ENCODE assay signal across 8 mouse cellular contexts in the genomic region with DNA sequence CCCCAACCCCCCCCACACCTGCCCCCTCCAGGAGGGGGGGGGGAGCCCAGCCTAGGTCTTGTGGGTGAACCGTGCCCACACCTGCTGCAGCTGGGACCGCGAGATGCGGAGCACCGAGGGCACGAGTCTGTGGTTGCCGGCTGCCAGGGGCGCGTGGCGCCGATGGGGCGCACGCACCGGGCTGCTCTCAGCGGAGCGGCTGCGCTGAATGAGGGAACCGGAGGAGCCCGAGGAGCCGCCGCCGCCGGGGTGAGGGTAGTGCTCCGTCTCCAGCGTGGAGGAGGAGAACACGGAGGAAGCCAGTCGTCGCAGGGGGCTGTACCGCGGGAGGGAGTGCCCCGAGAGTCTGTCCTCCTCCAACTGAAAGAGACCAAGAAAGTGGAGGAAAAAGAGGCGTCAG. TPM values are rescaled to one million over a fixed set of nuclear protein-coding genes. Genes with fewer than 3 reads are reported as not detected.
DNase-seq lines count a peak whose midpoint lies in the region; ATAC-seq and TF ChIP-seq lines count a peak whose summit lies in the region.

No protein-coding gene starts in this region.

- H3K27ac ChIP-seq in forebrain, embryonic 12.5 days: no peak overlapping the region
- H3K27ac ChIP-seq in forebrain, embryonic 16.5 days (ENCODE audit: low read length): no peak overlapping the region
- no peak overlapping the region for H3K27ac ChIP-seq in thymus, adult 2 months (ENCODE audit: control insufficient read depth, insufficient read depth, low read length)
- H3K27ac ChIP-seq in midbrain, embryonic 10.5 days (replicated peaks): no peak overlapping the region

- peak overlapping the region; percentile 40; the same call in 1 of the 2 replicates for H3K9ac ChIP-seq in forebrain, embryonic 12.5 days
- H3K9ac ChIP-seq in forebrain, embryonic 16.5 days (replicated peaks; ENCODE audit: low read depth, low read length): no peak overlapping the region

- H3K36me3 ChIP-seq in forebrain, embryonic 12.5 days (replicated peaks): peaks cover 47% of the 10 kb centered on the region
- H3K36me3 ChIP-seq in forebrain, embryonic 16.5 days (ENCODE audit: control insufficient read depth, insufficient read depth): no peaks in the 10 kb centered on the region
- no peaks in the 10 kb centered on the region for H3K36me3 ChIP-seq in thymus, adult 2 months (ENCODE audit: control insufficient read depth, insufficient read depth, low read length)
- H3K36me3 ChIP-seq in midbrain, embryonic 10.5 days: peaks cover 6% of the 10 kb centered on the region; the same call in 1 of the 2 replicates

- 5% methylated on average over 32 of the region's 32 CpGs for WGBS in forebrain, embryonic 12.5 days
- WGBS in forebrain, embryonic 16.5 days: 11% methylated on average over 32 of the region's 32 CpGs
- WGBS in thymus, adult 2 months: 1% methylated on average over 32 of the region's 32 CpGs
- WGBS in midbrain, embryonic 10.5 days: 2% methylated on average over 32 of the region's 32 CpGs

- no peak for ATAC-seq in forebrain, embryonic 12.5 days (ENCODE audit: low FRiP score)
- no peak for ATAC-seq in forebrain, embryonic 16.5 days

- no peak for TF ChIP-seq CTCF in thymus, adult 2 months (IDR thresholded peaks at IDR 0.05; ENCODE audit: borderline replicate concordance, control insufficient read depth, extremely low read depth, insufficient read depth, low read length, poor library complexity)

- peaks cover 62% of the 10 kb centered on the region for H3K27me3 ChIP-seq in forebrain, embryonic 12.5 days
- 0 out of 2 replicates have a peak, but pooled peaks cover under 1% of the 10 kb centered on the region for H3K27me3 ChIP-seq in forebrain, embryonic 16.5 days (replicated peaks; ENCODE audit: control insufficient read depth, insufficient read depth, low read length)
- peaks cover 10% of the 10 kb centered on the region; the same call in 1 of the 2 replicates for H3K27me3 ChIP-seq in thymus, adult 2 months (ENCODE audit: control insufficient read depth, insufficient read depth, low read length)
- peaks cover 71% of the 10 kb centered on the region for H3K27me3 ChIP-seq in midbrain, embryonic 10.5 days (ENCODE audit: low read depth, poor library complexity, severe bottlenecking)

- TF ChIP-seq POLR2A in thymus, adult 2 months (IDR thresholded peaks at IDR 0.05; ENCODE audit: control insufficient read depth, extremely low read depth, insufficient read depth, low read length, poor library complexity): no peak

- H3K4me3 ChIP-seq in forebrain, embryonic 12.5 days (replicated peaks): 0 out of 2 replicates have a peak overlapping the region, but pooled peaks have one; percentile 1
- H3K4me3 ChIP-seq in forebrain, embryonic 16.5 days (replicated peaks; ENCODE audit: low read length): no peak overlapping the region
- H3K4me3 ChIP-seq in thymus, adult 2 months (ENCODE audit: control insufficient read depth, insufficient read depth, low read length): no peak overlapping the region
- H3K4me3 ChIP-seq in midbrain, embryonic 10.5 days: peak overlapping the region; percentile 47

- peak; percentile 23 for DNase-seq in thymus, adult 2 months
- DNase-seq in thymus, postnatal 0 days (ENCODE audit: low spot score): no peak
- DNase-seq in midbrain, embryonic 10.5 days (ENCODE audit: low spot score): no peak
- no peak for DNase-seq in ovary, postnatal 14 days (ENCODE audit: low spot score)
- no peak for DNase-seq in gastrocnemius, postnatal 4 days (ENCODE audit: low spot score in 2 of 2)
- DNase-seq in layer of hippocampus, postnatal 36 days: no peak

- no peaks in the 10 kb centered on the region for H3K9me3 ChIP-seq in forebrain, embryonic 12.5 days
- H3K9me3 ChIP-seq in forebrain, embryonic 16.5 days (ENCODE audit: control insufficient read depth, low read length): no peaks in the 10 kb centered on the region
- H3K9me3 ChIP-seq in midbrain, embryonic 10.5 days (replicated peaks): no peaks in the 10 kb centered on the region

- H3K4me1 ChIP-seq in forebrain, embryonic 12.5 days: peaks cover 23% of the 10 kb centered on the region
- peaks cover 5% of the 10 kb centered on the region for H3K4me1 ChIP-seq in forebrain, embryonic 16.5 days (replicated peaks; ENCODE audit: control insufficient read depth, insufficient read depth, low read length)
- peaks cover 7% of the 10 kb centered on the region; the same call in 1 of the 2 replicates for H3K4me1 ChIP-seq in thymus, adult 2 months (replicated peaks; ENCODE audit: control insufficient read depth, insufficient read depth, low read length)
- peaks cover 30% of the 10 kb centered on the region for H3K4me1 ChIP-seq in midbrain, embryonic 10.5 days

- H3K4me2 ChIP-seq in forebrain, embryonic 12.5 days: peak overlapping the region; percentile 21
- no peak overlapping the region for H3K4me2 ChIP-seq in forebrain, embryonic 16.5 days (ENCODE audit: low read length)

RNA-seq across cellular contexts. Expression of a gene that starts 22.4 kb away (rescaled TPM):
- polyA plus RNA-seq in forebrain, embryonic 12.5 days (2016; fragmentation: Nextera tagmentation; extraction: Ambion mirVana): 0.14 TPM in 1 of 2 replicates, not detected in the other
- not detected in 2 replicates for polyA plus RNA-seq in forebrain, embryonic 16.5 days (2015; fragmentation: Nextera tagmentation; extraction: Ambion mirVana)
- 1.2 and 3.3 TPM in 2 replicates for polyA plus RNA-seq in thymus, adult 2 months (2012; rRNA removed)
- 6.4 and 9.4 TPM in 2 replicates for polyA plus RNA-seq in thymus, postnatal 0 days (2015; fragmentation: Nextera tagmentation; extraction: Ambion mirVana)
- polyA plus RNA-seq in midbrain, embryonic 10.5 days (2016; fragmentation: Nextera tagmentation; extraction: Ambion mirVana): not detected in 2 replicates
- total RNA-seq in gastrocnemius, postnatal 4 days (2021): under 1 TPM in 1 of 2 experiments, not detected in 1; 0.21 TPM
- under 1 TPM in 1 of 2 experiments, not detected in 1; 0.30 TPM for total RNA-seq in layer of hippocampus, postnatal 36 days (2021)

RNA-seq across cellular contexts. Expression of a gene that starts 26.8 kb away (rescaled TPM):
- polyA plus RNA-seq in forebrain, embryonic 12.5 days (2016; fragmentation: Nextera tagmentation; extraction: Ambion mirVana): 4.0 and 5.0 TPM in 2 replicates
- polyA plus RNA-seq in forebrain, embryonic 16.5 days (2015; fragmentation: Nextera tagmentation; extraction: Ambion mirVana): 5.1 and 5.6 TPM in 2 replicates
- 1.0 and 1.1 TPM in 2 replicates for polyA plus RNA-seq in thymus, adult 2 months (2012; rRNA removed)
- polyA plus RNA-seq in thymus, postnatal 0 days (2015; fragmentation: Nextera tagmentation; extraction: Ambion mirVana): 0.08 TPM in 1 of 2 replicates, not detected in the other
- 0.81 and 1.8 TPM in 2 replicates for polyA plus RNA-seq in midbrain, embryonic 10.5 days (2016; fragmentation: Nextera tagmentation; extraction: Ambion mirVana)
- 1 to 10 TPM in 1 of 2 experiments, under 1 TPM in 1; 0.60 to 1.2 TPM for total RNA-seq in gastrocnemius, postnatal 4 days (2021)
- 100 to 1,000 TPM; 114 to 118 TPM for total RNA-seq in layer of hippocampus, postnatal 36 days (2021)

RNA-seq across cellular contexts. Expression of a gene that starts 31.9 kb away (rescaled TPM):
- 0.79 and 0.91 TPM in 2 replicates for polyA plus RNA-seq in forebrain, embryonic 12.5 days (2016; fragmentation: Nextera tagmentation; extraction: Ambion mirVana)
- polyA plus RNA-seq in forebrain, embryonic 16.5 days (2015; fragmentation: Nextera tagmentation; extraction: Ambion mirVana): 2.1 and 2.2 TPM in 2 replicates
- polyA plus RNA-seq in thymus, adult 2 months (2012; rRNA removed): 348 and 429 TPM in 2 replicates
- 294 and 308 TPM in 2 replicates for polyA plus RNA-seq in thymus, postnatal 0 days (2015; fragmentation: Nextera tagmentation; extraction: Ambion mirVana)
- polyA plus RNA-seq in midbrain, embryonic 10.5 days (2016; fragmentation: Nextera tagmentation; extraction: Ambion mirVana): 0.72 and 0.85 TPM in 2 replicates
- total RNA-seq in gastrocnemius, postnatal 4 days (2021): 1 to 10 TPM; 3.7 to 4.8 TPM
- total RNA-seq in layer of hippocampus, postnatal 36 days (2021): 1 to 10 TPM; 8.1 to 8.4 TPM

RNA-seq across cellular contexts. Expression of a gene that starts 35.8 kb away (rescaled TPM):
- polyA plus RNA-seq in forebrain, embryonic 12.5 days (2016; fragmentation: Nextera tagmentation; extraction: Ambion mirVana): 68.3 and 71.7 TPM in 2 replicates
- 26.0 and 26.6 TPM in 2 replicates for polyA plus RNA-seq in forebrain, embryonic 16.5 days (2015; fragmentation: Nextera tagmentation; extraction: Ambion mirVana)
- polyA plus RNA-seq in thymus, adult 2 months (2012; rRNA removed): 14.0 and 17.7 TPM in 2 replicates
- 28.3 and 33.7 TPM in 2 replicates for polyA plus RNA-seq in thymus, postnatal 0 days (2015; fragmentation: Nextera tagmentation; extraction: Ambion mirVana)
- 85.2 and 98.4 TPM in 2 replicates for polyA plus RNA-seq in midbrain, embryonic 10.5 days (2016; fragmentation: Nextera tagmentation; extraction: Ambion mirVana)
- 1 to 10 TPM; 3.6 to 5.2 TPM for total RNA-seq in gastrocnemius, postnatal 4 days (2021)
- total RNA-seq in layer of hippocampus, postnatal 36 days (2021): 1 to 10 TPM; 4.9 to 7.1 TPM

Comparison
In these comparisons a context has a peak if more than half of its experiments do, and no peak if none do; other contexts are left out.
1. H3K4me3 ChIP-seq: peak in forebrain, embryonic 12.5 days (single experiment) and midbrain, embryonic 10.5 days (single experiment); none in forebrain, embryonic 16.5 days (single experiment) and thymus, adult 2 months (single experiment).
2. RNA of a gene that starts 31.9 kb away (polyA plus RNA-seq): 348 to 429 TPM in thymus, adult 2 months and 294 to 308 TPM in thymus, postnatal 0 days; 2.1 to 2.2 TPM in forebrain, embryonic 16.5 days, 0.79 to 0.91 TPM in forebrain, embryonic 12.5 days and 0.72 to 0.85 TPM in midbrain, embryonic 10.5 days; every median in the first group is over 10 times any median in the second.